Mouse (Mus musculus): ENCODE results near the gene Cped1. TPM values are rescaled to one million over a fixed set of nuclear protein-coding genes. Genes with fewer than 3 reads are reported as not detected.

The Cped1 gene
- polyA plus RNA-seq, 1 experiment from 2014 or later: 11.0 TPM

GRCm38 (mm10) chr6:22018768-22019445 is 33.2 kb downstream of the Cped1 start:
- Histone ChIP-seq H3K4me3 (ENCODE audit: low read depth, low read length) (no peak overlapping the region), H3K27ac (ENCODE audit: low read depth, low read length) (no peak overlapping the region), H3K4me2 (replicated peaks; ENCODE audit: low read depth) (no peak overlapping the region), H3K36me3 (ENCODE audit: control insufficient read depth, insufficient read depth) (no peaks in the 10 kb centered on the region), H3K9ac (ENCODE audit: low read depth, low read length) (no peak overlapping the region), H3K9me3 (ENCODE audit: control insufficient read depth) (no peaks in the 10 kb centered on the region), H3K27me3 (replicated peaks; ENCODE audit: control insufficient read depth, insufficient read depth, low read length) (no peaks in the 10 kb centered on the region), H3K4me1 (replicated peaks; ENCODE audit: control insufficient read depth, insufficient read depth, low read length) (no peaks in the 10 kb centered on the region)
- no peak for ATAC-seq
- TF ChIP-seq CTCF (IDR thresholded peaks at IDR 0.05; ENCODE audit: low read depth): no peak
- WGBS: 60% methylated on average over 8 of the region's 8 CpGs

DNA sequence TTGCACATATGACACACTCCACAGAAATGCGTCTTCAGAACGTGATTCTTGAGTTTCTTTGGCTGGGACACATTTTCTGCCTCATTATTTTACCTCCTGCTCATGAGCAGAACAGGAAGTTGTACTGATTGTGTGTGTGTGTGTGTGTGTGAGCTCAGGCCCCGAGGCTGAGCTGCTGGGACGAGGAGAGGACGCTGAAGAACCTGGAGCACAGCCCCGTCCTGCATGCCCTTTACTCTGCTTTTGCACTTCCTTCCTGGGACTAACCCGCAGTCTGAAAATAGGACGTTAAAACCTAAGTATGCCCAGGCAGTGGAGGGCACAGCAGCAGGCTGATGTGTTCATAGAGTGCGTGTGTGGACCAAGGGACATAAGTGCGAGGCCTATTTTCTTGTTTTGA is 33.9 kb downstream of the Cped1 start:
- H3K36me3 ChIP-seq (ENCODE audit: control insufficient read depth, insufficient read depth): no peaks in the 10 kb centered on the region

GRCm38 (mm10) chr6:22020696-22021095 is 35.0 kb downstream of the Cped1 start:
- no peak for ATAC-seq
- TF ChIP-seq CTCF (IDR thresholded peaks at IDR 0.05; ENCODE audit: low read depth): no peak
- Histone ChIP-seq H3K27me3 (replicated peaks; ENCODE audit: control insufficient read depth, insufficient read depth, low read length) (no peaks in the 10 kb centered on the region), H3K4me3 (ENCODE audit: low read depth, low read length) (no peak overlapping the region), H3K9me3 (ENCODE audit: control insufficient read depth) (no peaks in the 10 kb centered on the region), H3K4me2 (replicated peaks; ENCODE audit: low read depth) (no peak overlapping the region), H3K27ac (ENCODE audit: low read depth, low read length) (no peak overlapping the region), H3K9ac (ENCODE audit: low read depth, low read length) (no peak overlapping the region), H3K36me3 (ENCODE audit: control insufficient read depth, insufficient read depth) (no peaks in the 10 kb centered on the region), H3K4me1 (replicated peaks; ENCODE audit: control insufficient read depth, insufficient read depth, low read length) (no peaks in the 10 kb centered on the region)
- 58% methylated on average over 5 of the region's 5 CpGs for WGBS

More for the DNA sequence above, 33.9 kb downstream of the Cped1 start:
- WGBS: 59% methylated on average over 10 of the region's 10 CpGs
- no peak for ATAC-seq
- no peaks in the 10 kb centered on the region for H3K9me3 ChIP-seq (ENCODE audit: control insufficient read depth)
- no peak overlapping the region for H3K27ac ChIP-seq (ENCODE audit: low read depth, low read length)
- no peak overlapping the region for H3K4me3 ChIP-seq (ENCODE audit: low read depth, low read length)
- no peak overlapping the region for H3K4me2 ChIP-seq (replicated peaks; ENCODE audit: low read depth)
- H3K27me3 ChIP-seq (replicated peaks; ENCODE audit: control insufficient read depth, insufficient read depth, low read length): no peaks in the 10 kb centered on the region
- H3K4me1 ChIP-seq (replicated peaks; ENCODE audit: control insufficient read depth, insufficient read depth, low read length): no peaks in the 10 kb centered on the region
- no peak overlapping the region for H3K9ac ChIP-seq (ENCODE audit: low read depth, low read length)
- no peak for TF ChIP-seq CTCF (IDR thresholded peaks at IDR 0.05; ENCODE audit: low read depth)

GRCm38 (mm10) chr6:22021315-22021714 is 35.6 kb downstream of the Cped1 start:
- no peaks in the 10 kb centered on the region for H3K9me3 ChIP-seq (ENCODE audit: control insufficient read depth)
- H3K4me2 ChIP-seq (replicated peaks; ENCODE audit: low read depth): no peak overlapping the region
- H3K27ac ChIP-seq (ENCODE audit: low read depth, low read length): no peak overlapping the region
- H3K4me3 ChIP-seq (ENCODE audit: low read depth, low read length): no peak overlapping the region
- WGBS: 79% methylated on average over 3 of the region's 3 CpGs
- H3K4me1 ChIP-seq (replicated peaks; ENCODE audit: control insufficient read depth, insufficient read depth, low read length): no peaks in the 10 kb centered on the region
- no peak for TF ChIP-seq CTCF (IDR thresholded peaks at IDR 0.05; ENCODE audit: low read depth)
- H3K9ac ChIP-seq (ENCODE audit: low read depth, low read length): no peak overlapping the region
- H3K36me3 ChIP-seq (ENCODE audit: control insufficient read depth, insufficient read depth): no peaks in the 10 kb centered on the region
- no peak for ATAC-seq
- H3K27me3 ChIP-seq (replicated peaks; ENCODE audit: control insufficient read depth, insufficient read depth, low read length): no peaks in the 10 kb centered on the region

DNA sequence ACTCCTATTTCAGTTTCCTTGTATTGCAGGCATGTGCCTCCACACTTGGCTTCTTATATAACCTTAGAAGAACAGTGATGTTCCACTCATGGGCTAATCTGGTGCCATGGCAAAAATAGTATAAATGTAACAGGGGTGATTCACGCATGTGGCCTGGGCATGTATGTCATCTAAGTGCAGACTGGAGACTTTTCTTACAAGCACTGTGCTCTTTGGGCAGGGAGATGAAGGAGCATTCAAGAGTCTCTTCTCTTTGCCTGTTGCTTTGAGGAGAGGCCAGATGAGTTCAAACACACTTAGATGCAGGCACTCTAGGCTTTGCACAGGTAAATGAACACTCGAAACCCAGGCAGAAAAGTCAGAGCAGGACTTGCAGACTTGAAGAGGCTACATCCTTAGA is 38.5 kb downstream of the Cped1 start:
- no peak for TF ChIP-seq CTCF (IDR thresholded peaks at IDR 0.05; ENCODE audit: low read depth)
- no peak for ATAC-seq

GRCm38 (mm10) chr6:22025584-22026357 is 40.1 kb downstream of the Cped1 start:
- Histone ChIP-seq H3K9me3 (ENCODE audit: control insufficient read depth) (no peaks in the 10 kb centered on the region), H3K4me3 (ENCODE audit: low read depth, low read length) (0 out of 2 replicates have a peak overlapping the region, but pooled peaks have one; percentile 4), H3K27ac (ENCODE audit: low read depth, low read length) (no peak overlapping the region)

More for the DNA sequence above, 38.5 kb downstream of the Cped1 start:
- H3K27me3 ChIP-seq (replicated peaks; ENCODE audit: control insufficient read depth, insufficient read depth, low read length): no peaks in the 10 kb centered on the region
- no peaks in the 10 kb centered on the region for H3K4me1 ChIP-seq (replicated peaks; ENCODE audit: control insufficient read depth, insufficient read depth, low read length)
- H3K4me3 ChIP-seq (ENCODE audit: low read depth, low read length): no peak overlapping the region
- no peaks in the 10 kb centered on the region for H3K36me3 ChIP-seq (ENCODE audit: control insufficient read depth, insufficient read depth)
- no peak overlapping the region for H3K27ac ChIP-seq (ENCODE audit: low read depth, low read length)
- WGBS: 97% methylated on average over 2 of the region's 2 CpGs
- H3K9ac ChIP-seq (ENCODE audit: low read depth, low read length): no peak overlapping the region
- H3K4me2 ChIP-seq (replicated peaks; ENCODE audit: low read depth): no peak overlapping the region
- H3K9me3 ChIP-seq (ENCODE audit: control insufficient read depth): no peaks in the 10 kb centered on the region

More at GRCm38 (mm10) chr6:22025584-22026357, 40.1 kb downstream of the Cped1 start:
- Histone ChIP-seq H3K4me2 (replicated peaks; ENCODE audit: low read depth) (peak overlapping the region; percentile 42), H3K4me1 (replicated peaks; ENCODE audit: control insufficient read depth, insufficient read depth, low read length) (no peaks in the 10 kb centered on the region), H3K36me3 (ENCODE audit: control insufficient read depth, insufficient read depth) (no peaks in the 10 kb centered on the region), H3K9ac (ENCODE audit: low read depth, low read length) (no peak overlapping the region), H3K27me3 (replicated peaks; ENCODE audit: control insufficient read depth, insufficient read depth, low read length) (no peaks in the 10 kb centered on the region)
- no peak for TF ChIP-seq CTCF (IDR thresholded peaks at IDR 0.05; ENCODE audit: low read depth)
- ATAC-seq: peak; percentile 22; the same call in 1 of the 2 replicates
- 16% methylated on average over 16 of the region's 17 CpGs for WGBS

All from intestine, postnatal 0 days (tissue).